Mouse (Mus musculus): ENCODE data around the gene Gm20388.

GRCm38 (mm10) chr8:122474951-122475560 lies 2564.4 kb downstream of the Gm20388 start:
- TF ChIP-seq POLR2A (IDR thresholded peaks at IDR 0.05; ENCODE audit: borderline replicate concordance, extremely low read depth, insufficient read depth, insufficient read length, poor library complexity, severe bottlenecking) = no peak
- no peak for TF ChIP-seq CTCF (IDR thresholded peaks at IDR 0.05; ENCODE audit: borderline replicate concordance, extremely low read depth, insufficient read depth, insufficient read length)

All from brain, embryonic 14.5 days (tissue).